Mouse (Mus musculus) testis, adult 2 months (tissue): ENCODE measurements at regions not wholly inside any gene's neighbourhood (a gene's known extent, or its start where the extent isn't known, plus 50 kb on each side); places are given as distances from the start of the nearest gene placed in this dataset.

ENCODE experiments used
- H3K27ac ChIP-seq: fragments of 200-500 bp; 2 replicates; pipeline ENCODE4 v1.5.1; 2012; ENCODE audit warnings: low read depth, low read length; ENCODE audit not compliant: control insufficient read depth, insufficient read depth
- H3K27me3 ChIP-seq: fragments of 200-500 bp; 2 replicates; pipeline ENCODE4 v1.6.1; 2012; ENCODE audit warnings: mild to moderate bottlenecking, low read length, moderate library complexity; ENCODE audit not compliant: control insufficient read depth, insufficient read depth
- H3K36me3 ChIP-seq: fragments of 200-500 bp; 2 replicates; pipeline ENCODE4 v1.6.1; 2012; ENCODE audit warnings: mild to moderate bottlenecking, low read length; ENCODE audit not compliant: control insufficient read depth, insufficient read depth
- H3K4me1 ChIP-seq: fragments of 200-500 bp; 2 replicates; pipeline ENCODE4 v1.6.1; 2012; ENCODE audit warnings: low read length; ENCODE audit not compliant: control insufficient read depth, insufficient read depth
- H3K4me3 ChIP-seq: fragments of 200-500 bp; 2 replicates; pipeline ENCODE4 v1.5.1; 2012; ENCODE audit warnings: low read depth, mild to moderate bottlenecking, low read length, moderate library complexity, mixed read lengths; ENCODE audit not compliant: control insufficient read depth
- CTCF ChIP-seq: fragments of 200-500 bp; IDR thresholded peaks from 2 replicates; pipeline ENCODE4 v1.5.1; 2012; ENCODE audit warnings: low read depth, mild to moderate bottlenecking, inconsistent platforms, low read length, moderate library complexity; ENCODE audit not compliant: control insufficient read depth, insufficient read depth, insufficient replicate concordance
- POLR2A ChIP-seq: fragments of 200-500 bp; IDR thresholded peaks from 2 replicates; pipeline ENCODE4 v1.6.1; 2012; ENCODE audit warnings: low read depth, mild to moderate bottlenecking, inconsistent platforms, low read length, moderate library complexity; ENCODE audit not compliant: control insufficient read depth

DNA sequence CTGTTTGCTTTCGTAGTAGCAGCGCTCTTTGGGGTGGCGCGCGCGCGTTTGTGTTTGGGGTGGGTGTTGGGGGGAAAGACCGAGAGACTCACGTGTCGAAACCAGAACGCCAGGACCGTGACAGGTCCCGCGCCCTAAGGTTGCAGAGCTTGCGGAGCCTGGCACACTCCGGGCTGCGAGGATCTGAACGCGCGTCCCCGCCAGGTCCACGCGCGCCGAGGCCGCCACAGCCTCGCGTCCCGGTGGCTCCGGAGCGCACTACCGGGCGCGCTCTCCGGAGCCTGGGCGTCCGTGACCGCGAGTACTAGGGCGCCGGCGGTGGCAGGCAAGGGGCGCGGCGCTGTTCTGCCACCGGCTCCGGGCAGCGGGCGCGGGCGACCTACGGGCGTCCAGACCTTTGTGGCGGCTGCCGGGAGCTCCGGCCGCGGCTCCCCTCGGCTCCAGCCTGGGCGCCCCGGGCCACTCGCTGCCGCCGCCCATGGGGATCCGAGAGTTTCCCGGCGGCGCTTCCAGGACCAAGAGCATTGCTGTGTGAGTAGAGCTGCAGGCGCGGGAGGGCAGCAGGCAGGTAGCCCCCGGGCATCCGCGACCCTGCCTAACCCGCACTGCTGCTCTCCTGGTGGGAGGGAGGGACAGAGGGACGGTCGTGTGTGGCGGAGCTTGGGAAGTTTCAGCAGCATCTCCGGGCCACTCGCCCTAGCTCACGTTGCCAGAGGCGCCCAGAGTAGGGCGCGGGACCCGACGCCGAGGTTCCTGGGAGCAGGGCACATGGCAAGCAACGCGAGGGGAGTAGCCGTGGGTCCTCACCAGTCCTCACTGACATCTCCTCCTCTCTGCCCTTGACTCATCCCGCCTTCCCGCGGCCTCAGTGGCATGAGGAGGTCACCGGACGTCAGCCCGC lies 143.9 kb downstream of the Kcnk1 start:
- Histone ChIP-seq H3K36me3 (no peaks in the 10 kb centered on the region), H3K27ac (no peak overlapping the region), H3K27me3 (no peaks in the 10 kb centered on the region; the same call in 1 of the 2 replicates), H3K4me3 (no peak overlapping the region; the same call in 1 of the 2 replicates), H3K4me1 (peaks cover 12% of the 10 kb centered on the region)
- no peak for TF ChIP-seq CTCF
- TF ChIP-seq POLR2A = no peak

DNA sequence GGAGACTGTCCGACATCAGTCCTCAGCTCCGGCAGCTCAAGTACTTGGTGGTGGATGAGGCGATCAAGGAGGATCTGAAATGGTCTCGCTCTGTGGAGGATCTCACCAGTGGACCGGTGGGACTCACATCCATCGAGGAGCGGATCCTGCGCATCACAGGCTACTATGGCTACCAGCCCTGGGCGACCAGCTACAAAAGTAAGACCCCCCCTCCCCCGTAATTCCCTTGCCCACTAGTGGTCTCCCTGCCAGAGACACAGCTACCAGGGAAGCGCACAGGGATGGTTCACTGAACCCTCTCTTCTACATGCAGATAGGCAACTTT lies 144.5 kb downstream of the Kcnk1 start:
- no peak overlapping the region for H3K27ac ChIP-seq
- TF ChIP-seq CTCF (no peak), POLR2A (no peak)
- no peaks in the 10 kb centered on the region for H3K36me3 ChIP-seq
- H3K4me3 ChIP-seq = no peak overlapping the region
- no peaks in the 10 kb centered on the region; the same call in 1 of the 2 replicates for H3K27me3 ChIP-seq
- peaks cover 12% of the 10 kb centered on the region for H3K4me1 ChIP-seq

DNA sequence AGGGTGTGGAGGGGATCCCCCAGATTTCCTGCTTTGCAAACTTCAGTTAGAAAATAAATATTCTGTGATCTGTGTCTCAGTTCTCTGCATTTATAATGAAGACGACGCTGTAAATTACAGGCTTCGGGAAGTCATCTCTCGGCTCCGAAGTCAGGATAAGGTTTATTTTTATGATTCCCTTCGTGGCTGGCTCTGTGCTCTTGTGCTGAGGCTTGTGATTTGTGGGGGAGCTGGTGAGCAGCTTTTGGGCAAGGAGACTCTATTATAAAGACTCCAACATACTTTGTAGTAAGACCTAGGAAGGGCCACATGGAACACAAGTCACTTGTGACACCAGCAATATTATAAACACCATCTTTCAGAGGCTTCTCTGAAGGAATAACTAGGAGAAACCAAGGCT lies 146.0 kb downstream of the Kcnk1 start:
- no peaks in the 10 kb centered on the region; the same call in 1 of the 2 replicates for H3K27me3 ChIP-seq
- TF ChIP-seq POLR2A = no peak
- TF ChIP-seq CTCF = no peak
- H3K4me3 ChIP-seq = no peak overlapping the region
- peaks cover 12% of the 10 kb centered on the region for H3K4me1 ChIP-seq
- no peak overlapping the region for H3K27ac ChIP-seq
- no peaks in the 10 kb centered on the region for H3K36me3 ChIP-seq

DNA sequence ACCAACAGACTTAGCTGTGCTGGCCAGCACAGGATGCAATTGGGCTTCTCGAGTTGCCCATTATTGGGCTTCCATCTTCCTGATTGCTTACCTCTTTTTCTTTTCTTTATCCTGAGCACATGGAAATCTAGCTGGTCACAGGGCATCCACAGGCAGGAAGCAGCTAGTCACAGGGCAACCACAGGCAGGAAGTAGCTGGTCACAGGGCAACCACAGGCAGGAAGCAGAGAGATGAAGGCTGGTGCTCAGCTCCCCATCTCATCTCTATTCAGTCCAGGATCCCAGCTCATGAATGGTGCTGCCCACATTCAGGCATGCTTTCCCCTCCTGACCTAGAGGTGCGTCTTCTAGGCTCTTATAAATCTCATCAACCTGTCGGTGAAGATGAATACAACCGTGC lies 146.8 kb upstream of the Slc35f3 start:
- no peak overlapping the region for H3K27ac ChIP-seq
- H3K36me3 ChIP-seq = no peaks in the 10 kb centered on the region
- no peak overlapping the region for H3K4me3 ChIP-seq
- no peaks in the 10 kb centered on the region for H3K4me1 ChIP-seq
- H3K27me3 ChIP-seq = no peaks in the 10 kb centered on the region
- TF ChIP-seq CTCF = no peak
- no peak for TF ChIP-seq POLR2A

DNA sequence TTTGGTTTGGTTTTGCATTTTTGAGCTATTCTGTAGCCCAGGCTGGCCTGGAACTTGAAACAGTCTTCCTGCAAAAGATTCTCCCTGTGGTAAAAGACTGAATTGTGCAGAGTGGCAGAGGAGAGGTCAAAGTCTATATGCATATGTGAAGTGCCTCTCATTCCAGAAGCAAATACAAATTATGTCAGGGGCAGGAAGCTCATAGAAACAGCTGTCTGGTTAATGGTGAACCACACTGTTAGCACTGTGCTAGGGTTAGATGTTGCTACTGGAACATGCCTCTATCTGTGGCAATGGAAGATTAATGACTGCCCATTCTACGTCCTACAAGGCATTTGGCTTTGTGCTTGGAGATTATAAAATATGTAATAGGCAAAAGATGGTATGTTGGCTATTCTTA lies 144.4 kb upstream of the Slc35f3 start:
- H3K27ac ChIP-seq = no peak overlapping the region
- TF ChIP-seq CTCF = no peak
- no peak for TF ChIP-seq POLR2A
- no peaks in the 10 kb centered on the region; the same call in 1 of the 2 replicates for H3K4me1 ChIP-seq
- H3K27me3 ChIP-seq = no peaks in the 10 kb centered on the region
- H3K36me3 ChIP-seq = no peaks in the 10 kb centered on the region
- no peak overlapping the region for H3K4me3 ChIP-seq

DNA sequence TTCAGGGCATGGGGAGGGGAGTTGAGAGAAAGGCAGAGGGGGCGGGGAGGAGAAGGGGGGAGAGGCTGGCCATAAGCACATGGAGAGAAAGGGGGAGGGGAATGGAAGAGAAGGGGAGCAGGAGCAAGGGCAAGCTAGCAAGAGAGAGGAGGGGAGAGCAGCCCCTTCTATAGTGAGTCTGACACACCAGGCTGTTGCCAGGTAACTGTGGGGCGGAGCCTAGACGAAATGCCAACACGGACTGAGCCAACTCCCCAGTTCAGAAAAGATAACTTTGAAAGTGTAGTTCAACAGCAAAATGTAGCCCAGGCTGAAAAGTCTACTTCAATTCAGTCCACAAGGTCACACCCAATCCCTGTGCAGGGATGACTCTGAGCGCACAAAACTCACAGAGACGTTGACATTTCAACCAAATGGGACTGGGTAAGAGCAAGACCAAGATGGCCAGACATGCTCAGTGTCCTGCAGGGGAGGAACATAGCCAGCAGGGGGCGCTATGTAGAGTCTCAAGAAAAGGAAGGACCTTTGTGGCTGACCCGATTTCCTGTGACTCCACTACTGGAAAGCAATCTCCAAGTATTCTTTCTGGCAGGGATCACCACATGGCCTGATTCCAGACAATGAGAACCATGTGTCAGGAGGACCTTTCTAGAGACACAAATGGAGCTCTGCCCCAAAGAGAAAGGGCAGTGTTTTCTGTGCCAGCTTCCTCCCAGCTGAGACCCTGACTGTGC lies 140.7 kb upstream of the Slc35f3 start:
- H3K27ac ChIP-seq = no peak overlapping the region
- H3K36me3 ChIP-seq = no peaks in the 10 kb centered on the region
- H3K4me3 ChIP-seq = no peak overlapping the region
- TF ChIP-seq POLR2A = no peak
- TF ChIP-seq CTCF = peak; percentile 83; the same call in 1 of the 2 replicates
- H3K27me3 ChIP-seq = no peaks in the 10 kb centered on the region
- H3K4me1 ChIP-seq = no peaks in the 10 kb centered on the region; the same call in 1 of the 2 replicates

DNA sequence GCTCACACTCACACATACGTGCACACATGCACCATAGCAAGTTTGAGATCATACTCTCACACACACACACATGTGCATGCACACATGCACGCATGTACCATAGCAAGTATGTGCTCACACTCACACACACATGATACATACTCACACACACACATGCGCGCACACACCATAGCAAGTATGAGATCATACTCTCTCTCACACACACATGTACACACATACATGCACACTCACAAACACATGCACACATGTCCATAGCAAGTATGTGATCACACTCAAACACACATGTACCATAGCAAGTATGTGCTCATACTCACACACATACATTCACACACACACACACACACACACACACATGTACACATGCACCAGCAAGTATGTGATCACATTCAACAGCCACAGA lies 138.9 kb upstream of the Slc35f3 start:
- no peaks in the 10 kb centered on the region; the same call in 1 of the 2 replicates for H3K4me1 ChIP-seq

More for the DNA sequence above, 138.9 kb upstream of the Slc35f3 start:
- Histone ChIP-seq H3K36me3 (no peaks in the 10 kb centered on the region), H3K27me3 (no peaks in the 10 kb centered on the region), H3K4me3 (no peak overlapping the region), H3K27ac (no peak overlapping the region)
- no peak for TF ChIP-seq CTCF
- no peak for TF ChIP-seq POLR2A
